Mouse (Mus musculus) MEL (cell line): ENCODE measurements around the gene 6030408B16Rik. TPM values are rescaled to one million over a fixed set of nuclear protein-coding genes. Genes with fewer than 3 reads are reported as not detected.

Experiments used
- DNase-seq: peaks from one replicate; pipeline ENCODE4 v3.0.0; 2011; ENCODE audit warnings: low read depth, low spot score
- H3K27ac ChIP-seq: 2 replicates; pipeline ENCODE4 v1.5.1; 2012; ENCODE audit warnings: low read depth, mild to moderate bottlenecking, control low read depth, low read length, moderate library complexity; ENCODE audit not compliant: control insufficient read depth
- H3K27me3 ChIP-seq, 2 experiments: fragments of 150-350 bp in 1 of 2; sonication (generic) in 1 of 2; 2 replicates each; pipeline ENCODE4 v1.6.1; 2012; ENCODE audit warnings: low read length in 2 of 2, mild to moderate bottlenecking in 2 of 2, improper control_type of control experiment in 1 of 2, moderate library complexity in 1 of 2; ENCODE audit not compliant: insufficient read depth in 2 of 2, control insufficient read depth in 1 of 2
- H3K36me3 ChIP-seq, 2 experiments: 2 replicates each; pipeline ENCODE4 v1.6.1; 2012 to 2014; ENCODE audit warnings: low read length in 2 of 2, improper control_type of control experiment in 1 of 2, inconsistent platforms in 1 of 2, mild to moderate bottlenecking in 1 of 2; ENCODE audit not compliant: insufficient read depth in 2 of 2, control insufficient read depth in 1 of 2
- H3K4me1 ChIP-seq, 2 experiments: fragments of 150-350 bp in 1 of 2; sonication (generic) in 1 of 2; 2 replicates each; pipeline ENCODE4 v1.6.1; 2012; ENCODE audit warnings: low read length in 2 of 2, improper control_type of control experiment in 1 of 2, mild to moderate bottlenecking in 1 of 2; ENCODE audit not compliant: insufficient read depth in 2 of 2, control insufficient read depth in 1 of 2
- H3K4me3 ChIP-seq, 2 experiments: fragments of 150-350 bp in 1 of 2; sonication (generic) in 1 of 2; 2 replicates each; pipeline ENCODE4 v1.5.1; 2012; ENCODE audit warnings: low read depth in 2 of 2, low read length in 2 of 2, mild to moderate bottlenecking in 2 of 2, moderate library complexity in 2 of 2, control low read depth in 1 of 2, improper control_type of control experiment in 1 of 2; ENCODE audit not compliant: control insufficient read depth in 1 of 2, insufficient read depth in 1 of 2
- H3K79me2 ChIP-seq: 2 replicates; pipeline ENCODE4 v1.6.1; 2012; ENCODE audit warnings: mild to moderate bottlenecking, low read length, moderate library complexity; ENCODE audit not compliant: control insufficient read depth, poor library complexity, insufficient read depth
- H3K9ac ChIP-seq: 2 replicates; pipeline ENCODE4 v1.6.1; 2012; ENCODE audit warnings: low read depth, mild to moderate bottlenecking, control low read depth, low read length, moderate library complexity; ENCODE audit not compliant: control insufficient read depth, poor library complexity, severe bottlenecking
- H3K9me3 ChIP-seq: fragments of 150-350 bp; sonication (generic); replicated peaks from 2 replicates; pipeline ENCODE4 v1.6.1; 2012; ENCODE audit warnings: mild to moderate bottlenecking, low read length, improper control_type of control experiment, moderate library complexity; ENCODE audit not compliant: insufficient read depth
- CTCF ChIP-seq, 3 experiments: IDR thresholded peaks in 2 of 3; conservative IDR thresholded peaks in 1 of 3; 2 replicates each; pipeline ENCODE4 v1.5.1; 2011 to 2012; ENCODE audit warnings: low read length in 3 of 3, low read depth in 2 of 3, mild to moderate bottlenecking in 2 of 3, improper control_type of control experiment in 1 of 3, inconsistent platforms in 1 of 3, mixed read lengths in 1 of 3, moderate library complexity in 1 of 3; ENCODE audit not compliant: control insufficient read depth in 1 of 3, insufficient read depth in 1 of 3, poor library complexity in 1 of 3, severe bottlenecking in 1 of 3
- EP300 ChIP-seq, 2 experiments: IDR thresholded peaks; 2 replicates each; pipeline ENCODE4 v1.6.1; 2011; ENCODE audit warnings: improper control_type of control experiment in 2 of 2, low read length in 2 of 2, low read depth in 1 of 2, mild to moderate bottlenecking in 1 of 2
- ETS1 ChIP-seq: IDR thresholded peaks from 2 replicates; pipeline ENCODE4 v1.6.1; 2012; ENCODE audit warnings: low read depth, mild to moderate bottlenecking, inconsistent platforms, low read length, improper control_type of control experiment, moderate library complexity
- HCFC1 ChIP-seq: IDR thresholded peaks from 2 replicates; pipeline ENCODE4 v1.6.1; 2012; ENCODE audit warnings: low read depth, mild to moderate bottlenecking, inconsistent platforms, low read length, improper control_type of control experiment, moderate library complexity
- MAFK ChIP-seq: IDR thresholded peaks from 2 replicates; pipeline ENCODE4 v1.6.1; 2011; ENCODE audit warnings: low read depth, mild to moderate bottlenecking, low read length, improper control_type of control experiment, borderline replicate concordance
- MAX ChIP-seq: IDR thresholded peaks from 2 replicates; pipeline ENCODE4 v1.6.1; 2011; ENCODE audit warnings: low read length, improper control_type of control experiment
- MXI1 ChIP-seq: IDR thresholded peaks from 2 replicates; pipeline ENCODE4 v1.6.1; 2011; ENCODE audit warnings: mild to moderate bottlenecking, low read depth, low read length, improper control_type of control experiment
- MYB ChIP-seq: IDR thresholded peaks from 2 replicates; pipeline ENCODE4 v1.6.1; 2011; ENCODE audit warnings: mild to moderate bottlenecking, low read depth, low read length, improper control_type of control experiment
- MYC ChIP-seq: IDR thresholded peaks from 2 replicates; pipeline ENCODE4 v1.6.1; 2011; ENCODE audit warnings: low read depth, mild to moderate bottlenecking, low read length, improper control_type of control experiment, moderate library complexity
- NELFE ChIP-seq: IDR thresholded peaks from 2 replicates; pipeline ENCODE4 v1.6.1; 2011; ENCODE audit warnings: low read depth, low read length, improper control_type of control experiment
- POLR2A ChIP-seq, 2 experiments: IDR thresholded peaks; 2 replicates each; pipeline ENCODE4 v1.6.1; 2011 to 2012; ENCODE audit warnings: low read length in 2 of 2, mild to moderate bottlenecking in 2 of 2, control low read depth in 1 of 2, improper control_type of control experiment in 1 of 2, low read depth in 1 of 2, moderate library complexity in 1 of 2; ENCODE audit not compliant: control insufficient read depth in 1 of 2, insufficient read depth in 1 of 2, poor library complexity in 1 of 2
- POLR2AphosphoS2 ChIP-seq: IDR thresholded peaks from 2 replicates; pipeline ENCODE4 v1.6.1; 2011; ENCODE audit warnings: low read length, improper control_type of control experiment
- POLR2AphosphoS5 ChIP-seq: IDR thresholded peaks from 2 replicates; pipeline ENCODE4 v1.6.1; 2012; ENCODE audit warnings: low read depth, borderline replicate concordance, mild to moderate bottlenecking, inconsistent platforms, low read length, moderate library complexity, mixed read lengths
- RAD21 ChIP-seq: IDR thresholded peaks from 2 replicates; pipeline ENCODE4 v1.6.1; 2011; ENCODE audit warnings: mild to moderate bottlenecking, low read depth, low read length, improper control_type of control experiment
- RCOR1 ChIP-seq: IDR thresholded peaks from 2 replicates; pipeline ENCODE4 v1.6.1; 2012; ENCODE audit warnings: low read depth, mild to moderate bottlenecking, inconsistent platforms, low read length, improper control_type of control experiment
- SIN3A ChIP-seq: IDR thresholded peaks from 2 replicates; pipeline ENCODE4 v1.6.1; 2012; ENCODE audit warnings: low read length, improper control_type of control experiment, inconsistent platforms
- TAL1 ChIP-seq: IDR thresholded peaks from 2 replicates; pipeline ENCODE4 v1.6.1; 2012; ENCODE audit warnings: mild to moderate bottlenecking, inconsistent platforms, low read length, moderate library complexity, mixed read lengths
- TBP ChIP-seq: IDR thresholded peaks from 2 replicates; pipeline ENCODE4 v1.8.0; 2011; ENCODE audit warnings: low read depth, low read length, improper control_type of control experiment
- USF1 ChIP-seq: IDR thresholded peaks from 2 replicates; pipeline ENCODE4 v1.6.1; 2014; ENCODE audit warnings: low read depth, mild to moderate bottlenecking, inconsistent platforms, low read length, improper control_type of control experiment, moderate library complexity
- USF2 ChIP-seq, 2 experiments: IDR thresholded peaks; 2 replicates each; pipeline ENCODE4 v1.6.1; 2011 to 2012; ENCODE audit warnings: improper control_type of control experiment in 2 of 2, low read length in 2 of 2, borderline replicate concordance in 1 of 2, inconsistent platforms in 1 of 2, low read depth in 1 of 2, mild to moderate bottlenecking in 1 of 2; ENCODE audit not compliant: insufficient read depth in 1 of 2
- ZC3H11A ChIP-seq: IDR thresholded peaks from 2 replicates; pipeline ENCODE4 v1.6.1; 2012; ENCODE audit warnings: low read depth, mild to moderate bottlenecking, inconsistent platforms, low read length, improper control_type of control experiment
- ZKSCAN1 ChIP-seq: IDR thresholded peaks from 2 replicates; pipeline ENCODE4 v1.6.1; 2012; ENCODE audit warnings: low read depth, mild to moderate bottlenecking, inconsistent platforms, low read length, improper control_type of control experiment, moderate library complexity
- ZMIZ1 ChIP-seq: IDR thresholded peaks from 2 replicates; pipeline ENCODE4 v1.6.1; 2012; ENCODE audit warnings: low read depth, mild to moderate bottlenecking, inconsistent platforms, low read length, improper control_type of control experiment, moderate library complexity
- polyA plus RNA-seq, 2 experiments: library from polyadenylated mRNA; stranded (reverse) in 1 of 2; unstranded in 1 of 2; fragments of >175 nt in 1 of 2; fragments of >200 nt in 1 of 2; gene quantifications; 2 replicates each; pipeline versions ENCODE4 v1.2.1 to v1.2.4; 2012; ENCODE audit warnings: low replicate concordance in 2 of 2, low read depth in 1 of 2; ENCODE audit not compliant: insufficient read length in 2 of 2, insufficient read depth in 1 of 2, missing spikeins in 1 of 2
- total RNA-seq: library from RNA; depleted of rRNA; stranded (reverse); fragments of 300-350 nt; gene quantifications from 2 replicates; pipeline ENCODE4 v1.2.3, GENCODE M21; 2012

Gene 6030408B16Rik
- total and polyA plus RNA-seq, 3 experiments, result 0.12 to 0.18 TPM; not detected in 1

- TF ChIP-seq HCFC1 (peak; percentile 48; the same call in 1 of the 2 replicates), ZC3H11A (no peak), ZKSCAN1 (no peak), MAFK (no peak), POLR2AphosphoS5 (no peak), MYC (no peak), EP300 (IDR thresholded peaks at IDR 0.05; ENCODE audit: low read depth in 1 of 2, low read length in 2 of 2) (no peak), ZMIZ1 (no peak), NELFE (peak; percentile 32; the same call in 1 of the 2 replicates), CTCF (IDR thresholded peaks at IDR 0.05 in 2 of 3, conservative IDR thresholded peaks at IDR 0.05 in 1 of 3; ENCODE audit: control insufficient read depth in 1 of 3, insufficient read depth in 1 of 3, low read depth in 2 of 3, low read length in 3 of 3, poor library complexity in 1 of 3, severe bottlenecking in 1 of 3) (0 out of 6 replicates have a peak, but pooled peaks of 1 of the 3 experiments have one; percentile 0), TBP (no peak), POLR2AphosphoS2 (no peak), USF2 (IDR thresholded peaks at IDR 0.05; ENCODE audit: borderline replicate concordance in 1 of 2, insufficient read depth in 1 of 2, low read depth in 1 of 2, low read length in 2 of 2) (no peak), USF1 (no peak), ETS1 (peak; percentile 70; the same call in 1 of the 2 replicates), RAD21 (no peak)
Measured at GRCm38 (mm10) chr15:101253886-101254795, 38.9 kb upstream of the 6030408B16Rik start, which contains the start of gene Nr4a1 (continued).

DNA sequence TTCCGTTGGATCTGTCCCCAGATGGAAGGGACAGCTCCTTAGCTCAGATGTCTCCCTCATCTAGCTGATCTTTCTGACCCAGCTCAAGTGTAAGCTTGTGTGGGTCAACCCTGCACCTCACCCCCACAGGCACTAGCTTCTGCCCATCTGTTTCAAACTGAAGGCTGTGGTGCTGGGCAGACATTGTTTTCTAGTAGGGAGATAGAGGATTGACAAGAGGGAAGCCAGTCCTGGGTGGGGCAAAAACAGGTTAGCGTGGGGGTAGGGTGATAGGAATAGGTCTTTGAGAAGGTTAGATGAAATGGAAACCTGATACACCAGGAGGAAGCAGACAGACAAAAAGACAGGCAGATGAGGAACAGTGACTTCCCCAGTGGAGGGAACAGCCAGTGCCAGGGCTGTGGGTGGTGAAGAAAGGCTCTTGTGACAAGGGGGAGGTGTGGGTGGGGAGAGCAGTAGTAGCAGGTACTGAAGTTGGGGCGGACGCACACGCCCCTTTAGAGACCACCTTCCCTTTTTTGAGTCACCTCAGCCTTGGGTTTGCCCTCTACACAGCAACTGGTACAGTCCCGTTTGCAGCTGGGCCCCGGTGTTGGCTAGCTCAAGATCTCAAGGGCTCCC lies 37.1 kb upstream of the 6030408B16Rik start:
- H3K4me3 ChIP-seq, result no peak overlapping the region
- peaks cover 0 to 28% of the 10 kb centered on the region in 2 experiments; a peak in 2 of 4 replicates for H3K36me3 ChIP-seq
- H3K9me3 ChIP-seq, result no peaks in the 10 kb centered on the region
- no peaks in the 10 kb centered on the region for H3K27me3 ChIP-seq
- peak overlapping the region; percentile 48 for H3K27ac ChIP-seq
- no peak for TF ChIP-seq MXI1
- TF ChIP-seq ETS1, result 0 out of 2 replicates have a peak, but pooled peaks have one; percentile 33
- 0 out of 4 replicates have a peak, but pooled peaks of 1 of the 2 experiments have one; percentile 29 for TF ChIP-seq POLR2A (IDR thresholded peaks at IDR 0.05; ENCODE audit: control insufficient read depth in 1 of 2, insufficient read depth in 1 of 2, low read depth in 1 of 2, low read length in 2 of 2, poor library complexity in 1 of 2)
- 0 out of 2 replicates have a peak, but pooled peaks have one; percentile 11 for TF ChIP-seq TAL1
- TF ChIP-seq EP300 (IDR thresholded peaks at IDR 0.05; ENCODE audit: low read depth in 1 of 2, low read length in 2 of 2), result peak; percentile 48 to 74; a peak in 3 of 4 replicates
- no peak for TF ChIP-seq SIN3A
- TF ChIP-seq TBP, result peak; percentile 32; the same call in 1 of the 2 replicates
- TF ChIP-seq MYB, result no peak
- TF ChIP-seq MAX, result no peak
- TF ChIP-seq RCOR1, result no peak
- no peak for TF ChIP-seq POLR2AphosphoS2
- H3K79me2 ChIP-seq, result no peaks in the 10 kb centered on the region
- H3K4me1 ChIP-seq, result peaks cover 10 to 42% of the 10 kb centered on the region in 2 experiments
- peak; percentile 86 for DNase-seq
- H3K9ac ChIP-seq, result peak overlapping the region; percentile 21; the same call in 1 of the 2 replicates
